ENCODE assay signal across 8 mouse cellular contexts in genomic region chr13:95618309-95618712, GRCm38 (mm10). TPM values are rescaled to one million over a fixed set of nuclear protein-coding genes. Genes with fewer than 3 reads are reported as not detected.
DNase-seq lines count a peak whose midpoint lies in the region; ATAC-seq lines count a peak whose summit lies in the region.

F2r (minus strand) TSS chr13:95618487.

- 0% methylated on average over 41 of the region's 42 CpGs for WGBS in intestine, embryonic 14.5 days
- WGBS in midbrain, embryonic 10.5 days, result under 1% methylated on average over 42 of the region's 42 CpGs

- ATAC-seq in intestine, embryonic 14.5 days (replicated peaks; ENCODE audit: low FRiP score, low TSS enrichment, low read depth), result peak; percentile 91

- intact Hi-C loops in left cerebral cortex, postnatal 4 days (cut with DNase I), result no loop called here

- H3K4me2 ChIP-seq in intestine, embryonic 14.5 days (ENCODE audit: low read length), result peak within 1 kb of the TSS; percentile 87

- H3K4me1 ChIP-seq in intestine, embryonic 14.5 days (replicated peaks; ENCODE audit: control insufficient read depth, insufficient read depth, low read length), result peaks cover 24% of the 10 kb centered on the region
- peaks cover 43% of the 10 kb centered on the region for H3K4me1 ChIP-seq in midbrain, embryonic 10.5 days

- no peaks in the 10 kb centered on the region for H3K27me3 ChIP-seq in intestine, embryonic 14.5 days (replicated peaks; ENCODE audit: control insufficient read depth, insufficient read depth, low read length)
- H3K27me3 ChIP-seq in midbrain, embryonic 10.5 days (ENCODE audit: low read depth, poor library complexity, severe bottlenecking), result no peaks in the 10 kb centered on the region

- H3K36me3 ChIP-seq in intestine, embryonic 14.5 days (ENCODE audit: control insufficient read depth, insufficient read depth, low read length), result no peaks in the 10 kb centered on the region
- peaks cover 26% of the 10 kb centered on the region for H3K36me3 ChIP-seq in midbrain, embryonic 10.5 days

- DNase-seq in adrenal gland, adult 18-20 months (ENCODE audit: low spot score in 2 of 2), result peak; percentile 87 to 91
- peak; percentile 94 for DNase-seq in embryo, embryonic 11 days
- peak; percentile 82 for DNase-seq in gastrocnemius, postnatal 25 days
- DNase-seq in intestine, embryonic 14.5 days (ENCODE audit: low spot score), result peak; percentile 93
- DNase-seq in left cerebral cortex, postnatal 4 days, result peak; percentile 82
- DNase-seq in midbrain, embryonic 10.5 days (ENCODE audit: low spot score), result peak; percentile 89
- peak; percentile 16 to 19 for DNase-seq in right cerebral cortex, postnatal 36 days (ENCODE audit: low spot score in 2 of 2)
- peak; percentile 75 to 81 for DNase-seq in urinary bladder, postnatal 4 days (ENCODE audit: low spot score in 2 of 2)

- peak within 1 kb of the TSS; percentile 74 for H3K27ac ChIP-seq in intestine, embryonic 14.5 days (ENCODE audit: low read depth)
- peak within 1 kb of the TSS; percentile 98 for H3K27ac ChIP-seq in midbrain, embryonic 10.5 days (replicated peaks)

- no peaks in the 10 kb centered on the region for H3K9me3 ChIP-seq in intestine, embryonic 14.5 days (ENCODE audit: control insufficient read depth, low read length)
- no peaks in the 10 kb centered on the region for H3K9me3 ChIP-seq in midbrain, embryonic 10.5 days (replicated peaks)

- peak within 1 kb of the TSS; percentile 83 for H3K9ac ChIP-seq in intestine, embryonic 14.5 days (ENCODE audit: low read length)

- H3K4me3 ChIP-seq in intestine, embryonic 14.5 days (ENCODE audit: low read depth, low read length), result peak within 1 kb of the TSS; percentile 77
- H3K4me3 ChIP-seq in midbrain, embryonic 10.5 days, result peak within 1 kb of the TSS; percentile 88

RNA-seq across cellular contexts. Expression of gene F2r, which starts in this region (rescaled TPM):
- 100 to 1,000 TPM in 1 of 2 experiments, 10 to 100 TPM in 1; 91.0 to 163 TPM for total RNA-seq in adrenal gland, adult 18-20 months (2021)
- total RNA-seq in gastrocnemius, postnatal 25 days (2021), result 1 to 10 TPM; 6.1 to 7.9 TPM
- polyA plus RNA-seq in intestine, embryonic 14.5 days (2014; fragmentation: Nextera tagmentation; extraction: Ambion mirVana), result 58.5 and 69.5 TPM in 2 replicates
- total RNA-seq in left cerebral cortex, postnatal 4 days (2021), result 10 to 100 TPM; 21.2 to 22.8 TPM
- polyA plus RNA-seq in midbrain, embryonic 10.5 days (2016; fragmentation: Nextera tagmentation; extraction: Ambion mirVana), result 117 and 122 TPM in 2 replicates

Comparison
In these comparisons a context has a peak if more than half of its experiments do, and no peak if none do; other contexts are left out.
1. Peak in every context shown above with its lines: DNase-seq, ATAC-seq, H3K4me3 ChIP-seq and H3K27ac ChIP-seq.
2. DNase-seq: peak in every context shown above with its lines; median percentile 94 in embryo, embryonic 11 days; 93 in intestine, embryonic 14.5 days; 89 in adrenal gland, adult 18-20 months; 89 in midbrain, embryonic 10.5 days; 82 in gastrocnemius, postnatal 25 days; 82 in left cerebral cortex, postnatal 4 days; 78 in urinary bladder, postnatal 4 days; 18 in right cerebral cortex, postnatal 36 days.